Comparison of ENCODE assay signal across 27 mouse cellular contexts in the genomic region with DNA sequence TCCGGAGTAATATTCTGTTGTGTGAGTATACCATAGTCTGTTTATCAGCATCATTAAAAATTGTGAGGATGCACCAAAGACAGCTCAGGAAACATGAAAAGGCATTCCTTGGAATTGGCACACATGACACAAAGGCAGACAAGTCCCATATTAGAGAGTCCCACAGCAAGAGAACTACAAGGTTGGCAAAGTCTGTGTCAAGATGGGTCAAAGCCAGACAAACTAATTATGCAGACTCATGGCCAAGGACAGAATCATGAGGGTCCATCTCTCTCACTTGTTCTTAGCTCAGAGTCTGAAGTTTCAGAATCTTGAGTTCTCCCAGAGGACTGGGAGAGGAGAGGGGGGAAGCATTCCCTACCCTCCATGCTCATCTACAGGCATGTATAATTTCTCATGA.
"Had no signal": no experiment of that assay in that cellular context is flagged by ENCODE, and none has a peak within 500 bp of the region (broad histone marks: within the 10 kb centered on the region; RNA-seq: fewer than 3 reads in every experiment).

No protein-coding gene starts in this region.

- H3K9me3 ChIP-seq: heart, embryonic 10.5 days; heart, embryonic 12.5 days; hindbrain, embryonic 10.5 days; hindbrain, embryonic 13.5 days; intestine, embryonic 15.5 days; limb, embryonic 10.5 days; limb, embryonic 12.5 days; liver, embryonic 13.5 days; liver, embryonic 15.5 days had no signal

- DNase-seq: gastrocnemius, adult 2 months; gastrocnemius, postnatal 10 days; gastrocnemius, postnatal 25 days; heart, adult 18-20 months; heart, postnatal 10 days; heart, postnatal 4 days; kidney, adult 18-20 months; kidney, adult 8-10 months; kidney, postnatal 10 days; kidney, postnatal 25 days; kidney, postnatal 4 days; liver; liver, embryonic 13.5 days; liver, postnatal 0 days had no signal

- H3K4me3 ChIP-seq: gastrocnemius, adult 2 months; heart, embryonic 10.5 days; heart, embryonic 12.5 days; hindbrain, embryonic 10.5 days; hindbrain, embryonic 13.5 days; intestine, embryonic 15.5 days; layer of hippocampus, adult 2 months; left cerebral cortex, adult 2 months; limb, embryonic 10.5 days; limb, embryonic 12.5 days; liver, embryonic 13.5 days; liver, embryonic 15.5 days had no signal

- H3K4me2 ChIP-seq: heart, embryonic 12.5 days; hindbrain, embryonic 13.5 days; intestine, embryonic 15.5 days; limb, embryonic 12.5 days; liver, embryonic 11.5 days; liver, embryonic 13.5 days; liver, embryonic 15.5 days had no signal

- H3K4me1 ChIP-seq: heart, embryonic 10.5 days; heart, embryonic 12.5 days; hindbrain, embryonic 10.5 days; hindbrain, embryonic 13.5 days; intestine, embryonic 15.5 days; limb, embryonic 10.5 days; limb, embryonic 12.5 days; liver, embryonic 13.5 days; liver, embryonic 15.5 days had no signal

- H3K27ac ChIP-seq: gastrocnemius, adult 2 months; heart, embryonic 10.5 days; hindbrain, embryonic 10.5 days; hindbrain, embryonic 13.5 days; intestine, embryonic 15.5 days; layer of hippocampus, adult 2 months; left cerebral cortex, adult 2 months; limb, embryonic 10.5 days; limb, embryonic 12.5 days; liver, embryonic 13.5 days; liver, embryonic 15.5 days had no signal

- H3K36me3 ChIP-seq: heart, embryonic 10.5 days; heart, embryonic 12.5 days; hindbrain, embryonic 10.5 days; hindbrain, embryonic 13.5 days; intestine, embryonic 15.5 days; limb, embryonic 10.5 days; limb, embryonic 12.5 days; liver, embryonic 13.5 days; liver, embryonic 15.5 days had no signal

- ATAC-seq: inflammation-experienced regulatory T-cells, adult 6 months; intestine, embryonic 15.5 days; intestine, postnatal 0 days; liver, postnatal 0 days had no signal

- H3K9ac ChIP-seq: heart, embryonic 12.5 days; hindbrain, embryonic 13.5 days; intestine, embryonic 15.5 days; limb, embryonic 12.5 days; liver, embryonic 13.5 days; liver, embryonic 15.5 days; liver, postnatal 0 days had no signal

- H3K27me3 ChIP-seq: heart, embryonic 12.5 days; hindbrain, embryonic 13.5 days; intestine, embryonic 15.5 days; limb, embryonic 12.5 days; liver, embryonic 13.5 days; liver, embryonic 15.5 days had no signal
